Mouse (Mus musculus): Measurements from ENCODE around the gene Cdca5. TPM values are rescaled to one million over a fixed set of nuclear protein-coding genes. Genes with fewer than 3 reads are reported as not detected.

Gene Cdca5
- total RNA-seq, 1 experiment = 50.7 TPM

- H3K9ac ChIP-seq (ENCODE audit: insufficient read depth, low read depth, low read length, poor library complexity, severe bottlenecking) = peak within 1 kb of the TSS; percentile 91
- H3K27ac ChIP-seq (ENCODE audit: insufficient read depth, low read depth, low read length, poor library complexity, severe bottlenecking) = peak within 1 kb of the TSS; percentile 81
- no peaks in the 10 kb centered on the region for H3K9me3 ChIP-seq (ENCODE audit: control insufficient read depth, insufficient read depth, low read depth, low read length)
- TF ChIP-seq HCFC1 (IDR thresholded peaks at IDR 0.05; ENCODE audit: borderline replicate concordance, insufficient read depth, low read length) (no peak; the same call in 1 of the 2 replicates), ZNF384 (IDR thresholded peaks at IDR 0.05; ENCODE audit: low read depth, low read length) (no peak), CHD2 (IDR thresholded peaks at IDR 0.05; ENCODE audit: low read depth, low read length) (peak; percentile 94), ZC3H11A (IDR thresholded peaks at IDR 0.05; ENCODE audit: borderline replicate concordance, low read depth, low read length) (no peak), MAFK (IDR thresholded peaks at IDR 0.05; ENCODE audit: insufficient read depth, low read depth, low read length) (no peak)
- peaks cover 32% of the 10 kb centered on the region for H3K36me3 ChIP-seq (ENCODE audit: control insufficient read depth, insufficient read depth, low read length, poor library complexity, severe bottlenecking)
- H3K4me1 ChIP-seq (ENCODE audit: control insufficient read depth in 2 of 2, insufficient read depth in 2 of 2, low read length in 2 of 2, poor library complexity in 1 of 2) = no peaks in the 10 kb centered on the region; a peak in 1 of 4 replicates
- in situ Hi-C loops (cut with MboI; ENCODE audit: low sequenced_read_pairs in 2 of 2, unreplicated experiment in 2 of 2) = no loop called here
- peak within 1 kb of the TSS; percentile 74 to 80 for H3K4me3 ChIP-seq (ENCODE audit: insufficient read depth in 1 of 2, low read depth in 1 of 2, low read length in 2 of 2, poor library complexity in 1 of 2, severe bottlenecking in 1 of 2)
- DNase-seq (ENCODE audit: low read depth, low spot score) = peak; percentile 90
Measured at GRCm38 (mm10) chr19:6046294-6047153, 38.3 kb upstream of the Cdca5 start, which contains the start of gene Syvn1. Syvn1 (plus strand) TSS chr19:6046576.

GRCm38 (mm10) chr19:6047154-6047898 lies 37.5 kb upstream of the Cdca5 start:
- in situ Hi-C loops (cut with MboI; ENCODE audit: low sequenced_read_pairs in 2 of 2, unreplicated experiment in 2 of 2) = no loop called here
- no peak overlapping the region; the same call in 1 of the 2 replicates for H3K27ac ChIP-seq (ENCODE audit: insufficient read depth, low read depth, low read length, poor library complexity, severe bottlenecking)

GRCm38 (mm10) chr19:6047899-6048166 lies 37.0 kb upstream of the Cdca5 start:
- DNase-seq (ENCODE audit: low read depth, low spot score) = no peak
- Histone ChIP-seq H3K4me3 (ENCODE audit: insufficient read depth in 1 of 2, low read depth in 1 of 2, low read length in 2 of 2, poor library complexity in 1 of 2, severe bottlenecking in 1 of 2) (peak overlapping the region; percentile 74 to 80), H3K36me3 (ENCODE audit: control insufficient read depth, insufficient read depth, low read length, poor library complexity, severe bottlenecking) (peaks cover 42% of the 10 kb centered on the region), H3K4me1 (ENCODE audit: control insufficient read depth in 2 of 2, insufficient read depth in 2 of 2, low read length in 2 of 2, poor library complexity in 1 of 2) (no peaks in the 10 kb centered on the region; a peak in 1 of 4 replicates), H3K27ac (ENCODE audit: insufficient read depth, low read depth, low read length, poor library complexity, severe bottlenecking) (no peak overlapping the region), H3K9me3 (ENCODE audit: control insufficient read depth, insufficient read depth, low read depth, low read length) (no peaks in the 10 kb centered on the region), H3K9ac (ENCODE audit: insufficient read depth, low read depth, low read length, poor library complexity, severe bottlenecking) (peak overlapping the region; percentile 91)
- TF ChIP-seq ZNF384 (IDR thresholded peaks at IDR 0.05; ENCODE audit: low read depth, low read length) (no peak), HCFC1 (IDR thresholded peaks at IDR 0.05; ENCODE audit: borderline replicate concordance, insufficient read depth, low read length) (no peak), MAFK (IDR thresholded peaks at IDR 0.05; ENCODE audit: insufficient read depth, low read depth, low read length) (no peak), ZC3H11A (IDR thresholded peaks at IDR 0.05; ENCODE audit: borderline replicate concordance, low read depth, low read length) (no peak), CHD2 (IDR thresholded peaks at IDR 0.05; ENCODE audit: low read depth, low read length) (no peak)
- in situ Hi-C loops (cut with MboI; ENCODE audit: low sequenced_read_pairs in 2 of 2, unreplicated experiment in 2 of 2) = no loop called here

More at GRCm38 (mm10) chr19:6047154-6047898, 37.5 kb upstream of the Cdca5 start:
- no peak for DNase-seq (ENCODE audit: low read depth, low spot score)
- peak overlapping the region; percentile 91 for H3K9ac ChIP-seq (ENCODE audit: insufficient read depth, low read depth, low read length, poor library complexity, severe bottlenecking)
- no peaks in the 10 kb centered on the region for H3K9me3 ChIP-seq (ENCODE audit: control insufficient read depth, insufficient read depth, low read depth, low read length)
- H3K4me3 ChIP-seq (ENCODE audit: insufficient read depth in 1 of 2, low read depth in 1 of 2, low read length in 2 of 2, poor library complexity in 1 of 2, severe bottlenecking in 1 of 2) = peak overlapping the region; percentile 74 to 80
- peaks cover 38% of the 10 kb centered on the region for H3K36me3 ChIP-seq (ENCODE audit: control insufficient read depth, insufficient read depth, low read length, poor library complexity, severe bottlenecking)
- no peaks in the 10 kb centered on the region; a peak in 1 of 4 replicates for H3K4me1 ChIP-seq (ENCODE audit: control insufficient read depth in 2 of 2, insufficient read depth in 2 of 2, low read length in 2 of 2, poor library complexity in 1 of 2)
- TF ChIP-seq ZNF384 (IDR thresholded peaks at IDR 0.05; ENCODE audit: low read depth, low read length) (no peak), ZC3H11A (IDR thresholded peaks at IDR 0.05; ENCODE audit: borderline replicate concordance, low read depth, low read length) (no peak), HCFC1 (IDR thresholded peaks at IDR 0.05; ENCODE audit: borderline replicate concordance, insufficient read depth, low read length) (no peak), MAFK (IDR thresholded peaks at IDR 0.05; ENCODE audit: insufficient read depth, low read depth, low read length) (no peak), CHD2 (IDR thresholded peaks at IDR 0.05; ENCODE audit: low read depth, low read length) (no peak)

DNA sequence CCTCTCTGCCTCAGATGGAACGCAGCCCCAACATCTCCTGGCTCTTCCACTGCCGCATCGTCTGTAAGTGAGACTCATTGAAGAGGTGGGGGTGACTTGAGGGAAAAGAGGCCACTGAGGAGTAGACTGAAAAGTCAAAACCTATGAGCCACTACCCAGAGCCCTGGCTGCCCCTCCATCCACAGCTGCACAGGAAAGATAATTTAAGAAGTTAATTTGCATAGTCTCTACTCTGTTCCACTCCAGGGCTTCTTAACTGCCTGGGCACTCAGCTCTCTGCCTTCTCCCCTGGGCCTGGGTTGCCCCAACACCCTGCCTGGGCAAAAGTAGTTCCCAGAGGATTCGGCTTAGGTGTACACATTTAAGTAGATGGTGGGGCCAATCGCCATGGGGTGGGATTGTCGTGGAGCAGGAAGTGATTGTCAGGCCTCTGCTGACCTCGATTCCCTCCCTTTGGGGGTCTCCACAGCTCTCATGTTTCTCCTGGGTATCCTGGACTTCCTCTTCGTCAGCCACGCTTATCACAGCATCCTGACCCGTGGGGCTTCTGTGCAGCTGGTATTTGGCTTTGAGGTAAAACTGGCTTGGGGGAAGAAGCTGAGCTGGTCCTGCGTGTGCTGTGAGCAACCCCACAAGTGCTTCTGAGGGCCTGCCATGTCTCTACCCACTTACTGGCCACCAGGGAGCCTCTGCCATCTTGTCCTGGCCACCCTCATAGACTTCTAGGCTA lies 35.9 kb upstream of the Cdca5 start:
- in situ Hi-C loops (cut with MboI; ENCODE audit: low sequenced_read_pairs in 2 of 2, unreplicated experiment in 2 of 2) = no loop called here
- no peak overlapping the region for H3K4me3 ChIP-seq (ENCODE audit: insufficient read depth in 1 of 2, low read depth in 1 of 2, low read length in 2 of 2, poor library complexity in 1 of 2, severe bottlenecking in 1 of 2)

More for the DNA sequence above, 35.9 kb upstream of the Cdca5 start:
- no peak overlapping the region for H3K27ac ChIP-seq (ENCODE audit: insufficient read depth, low read depth, low read length, poor library complexity, severe bottlenecking)
- peaks cover 51% of the 10 kb centered on the region for H3K36me3 ChIP-seq (ENCODE audit: control insufficient read depth, insufficient read depth, low read length, poor library complexity, severe bottlenecking)
- DNase-seq (ENCODE audit: low read depth, low spot score) = no peak
- H3K9ac ChIP-seq (ENCODE audit: insufficient read depth, low read depth, low read length, poor library complexity, severe bottlenecking) = no peak overlapping the region
- H3K9me3 ChIP-seq (ENCODE audit: control insufficient read depth, insufficient read depth, low read depth, low read length) = no peaks in the 10 kb centered on the region
- H3K4me1 ChIP-seq (ENCODE audit: control insufficient read depth in 2 of 2, insufficient read depth in 2 of 2, low read length in 2 of 2, poor library complexity in 1 of 2) = no peaks in the 10 kb centered on the region; a peak in 1 of 4 replicates
- TF ChIP-seq ZNF384 (IDR thresholded peaks at IDR 0.05; ENCODE audit: low read depth, low read length) (no peak), ZC3H11A (IDR thresholded peaks at IDR 0.05; ENCODE audit: borderline replicate concordance, low read depth, low read length) (no peak), MAFK (IDR thresholded peaks at IDR 0.05; ENCODE audit: insufficient read depth, low read depth, low read length) (no peak), CHD2 (IDR thresholded peaks at IDR 0.05; ENCODE audit: low read depth, low read length) (no peak), HCFC1 (IDR thresholded peaks at IDR 0.05; ENCODE audit: borderline replicate concordance, insufficient read depth, low read length) (no peak)
